Mouse (Mus musculus) spleen, postnatal 10 days (tissue): ENCODE measurements around the gene Sertad3.

Experiments used
- DNase-seq, 2 experiments: peaks; one replicate each; pipeline ENCODE4 v3.0.0; 2021 to 2022; ENCODE audit warnings: low spot score in 2 of 2

The Sertad3 gene

DNA sequence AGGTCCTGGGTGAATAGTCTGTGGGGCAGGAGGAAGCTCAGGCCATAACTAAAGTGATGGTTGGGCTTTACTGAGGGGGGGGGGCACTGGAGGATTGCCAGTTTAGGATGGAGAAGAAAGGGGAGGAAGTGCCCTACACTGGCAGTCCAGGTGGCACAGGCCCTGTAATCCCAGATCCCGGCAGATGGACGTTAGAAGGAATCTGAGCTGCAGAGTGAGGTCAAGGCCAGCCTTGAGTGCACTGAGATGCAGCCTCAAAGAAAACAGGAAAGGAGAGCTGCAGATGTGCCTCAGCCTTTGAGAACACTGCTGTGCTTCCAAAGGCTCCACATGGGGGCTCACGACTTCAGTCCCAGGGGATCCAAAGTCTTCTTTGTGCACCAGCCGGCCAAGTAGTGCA is 5.9 kb upstream of the Sertad3 start:
- DNase-seq: no peak

DNA sequence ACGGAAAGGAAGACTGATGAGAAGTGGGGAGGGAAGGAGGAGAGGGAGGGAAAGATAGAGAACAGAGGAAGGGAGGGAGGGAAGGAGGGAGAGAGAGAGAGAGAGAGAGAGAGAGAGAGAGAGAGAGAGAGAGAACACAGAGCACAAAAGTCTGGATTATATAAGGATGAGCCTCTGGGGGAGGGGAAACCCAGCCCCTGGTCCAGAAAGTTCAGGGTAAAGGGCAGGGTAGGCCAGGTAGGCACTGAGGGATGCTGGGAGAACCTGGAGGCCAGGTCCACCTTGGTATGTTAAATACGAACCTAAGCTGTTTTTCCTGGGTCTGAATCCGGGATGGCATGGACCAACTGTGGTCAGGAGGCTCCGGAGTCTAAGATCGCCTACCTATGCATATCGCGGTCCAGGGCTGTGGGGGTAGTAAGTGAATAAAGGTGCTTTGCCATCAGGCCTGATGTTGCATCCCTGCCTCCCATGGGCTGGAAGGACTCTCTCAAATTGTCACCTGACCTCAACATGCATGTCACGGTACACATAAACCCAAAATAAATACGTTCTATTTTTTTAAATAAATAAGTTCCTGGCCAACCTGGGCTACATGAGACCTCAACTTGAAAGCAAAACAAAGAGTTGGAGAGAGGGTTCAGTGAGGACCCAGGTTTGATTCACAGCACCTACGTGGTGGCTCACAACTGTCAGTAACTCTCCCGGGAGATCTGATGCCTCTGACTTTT is 2.0 kb upstream of the Sertad3 start:
- no peak for DNase-seq

DNA sequence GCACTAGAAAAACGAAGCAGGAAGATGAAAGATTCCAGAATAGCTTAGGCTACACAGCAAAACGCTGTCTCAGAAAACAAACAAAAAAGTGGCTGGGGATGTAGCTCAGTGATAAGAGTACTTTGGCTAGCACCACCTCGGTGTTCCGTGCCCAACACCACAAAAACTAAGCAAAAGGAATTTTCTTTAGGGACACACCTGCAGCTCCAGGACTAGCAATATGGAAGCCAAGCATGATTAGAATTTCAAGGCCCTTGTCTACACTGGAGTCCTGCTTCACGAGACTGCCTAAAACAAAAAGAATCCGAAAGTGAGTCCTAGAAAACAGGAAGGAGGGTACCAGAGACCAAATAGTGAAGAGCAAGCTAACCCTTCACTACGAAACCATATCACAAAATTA is 972 bp upstream of the Sertad3 start:
- DNase-seq: peak in 1 of 2 experiments; percentile 57

DNA sequence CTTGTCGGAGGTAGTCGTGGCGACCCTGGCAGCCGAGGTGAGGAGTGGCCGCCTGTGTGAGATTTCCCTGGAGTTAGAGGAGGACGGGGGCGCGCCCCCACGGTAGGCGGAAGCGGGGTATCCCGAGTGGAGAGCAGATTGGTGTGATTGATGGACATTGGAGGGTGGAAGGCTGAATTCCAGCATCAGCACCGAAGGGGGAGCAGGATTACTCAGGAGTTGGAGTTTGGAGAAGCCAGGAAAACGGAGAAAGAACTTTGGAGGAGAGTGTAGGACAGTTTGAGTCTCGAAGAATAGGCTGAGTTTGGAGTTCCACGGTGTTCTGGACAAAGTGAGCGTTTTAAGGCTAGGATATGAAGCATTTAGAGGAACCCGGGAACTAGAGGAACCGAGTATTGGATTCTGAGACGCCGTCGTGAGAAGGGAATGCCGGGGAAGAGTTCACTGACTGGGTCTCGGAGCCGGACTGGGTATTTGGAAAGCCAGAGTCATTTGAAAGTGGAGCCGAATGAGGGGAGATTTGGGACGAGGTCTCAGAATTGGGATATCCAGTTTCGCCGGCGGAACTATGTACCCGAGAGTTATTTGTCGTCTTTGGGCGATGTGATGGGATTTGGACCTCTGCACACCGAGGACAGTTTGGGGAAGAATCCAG is 394 bp downstream of the Sertad3 start:
- no peak for DNase-seq

DNA sequence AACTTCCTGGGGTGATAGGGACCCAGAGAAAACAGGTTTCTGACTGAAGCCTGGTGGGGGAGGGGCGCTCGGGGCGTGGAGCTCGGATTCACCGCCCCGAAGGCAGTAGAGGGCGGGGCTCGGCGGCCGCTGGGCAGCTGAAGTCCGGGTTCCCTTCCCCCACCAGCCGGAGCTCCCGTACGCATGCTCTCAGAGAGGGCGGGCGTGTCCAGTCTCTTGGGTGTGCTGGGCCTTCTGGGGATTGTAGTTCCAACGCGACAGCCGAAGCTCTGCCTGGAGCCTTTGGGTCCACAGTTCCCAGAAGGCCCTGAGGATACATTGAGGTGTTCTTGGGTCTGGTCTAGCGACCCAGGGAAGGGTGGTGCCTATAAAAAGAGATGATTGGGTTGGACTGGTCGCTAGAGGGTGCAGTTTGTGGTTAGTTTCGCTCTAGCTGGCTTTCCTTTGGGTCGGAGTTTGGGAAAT is 954 bp downstream of the Sertad3 start:
- peak; percentile 94 to 99 for DNase-seq

DNA sequence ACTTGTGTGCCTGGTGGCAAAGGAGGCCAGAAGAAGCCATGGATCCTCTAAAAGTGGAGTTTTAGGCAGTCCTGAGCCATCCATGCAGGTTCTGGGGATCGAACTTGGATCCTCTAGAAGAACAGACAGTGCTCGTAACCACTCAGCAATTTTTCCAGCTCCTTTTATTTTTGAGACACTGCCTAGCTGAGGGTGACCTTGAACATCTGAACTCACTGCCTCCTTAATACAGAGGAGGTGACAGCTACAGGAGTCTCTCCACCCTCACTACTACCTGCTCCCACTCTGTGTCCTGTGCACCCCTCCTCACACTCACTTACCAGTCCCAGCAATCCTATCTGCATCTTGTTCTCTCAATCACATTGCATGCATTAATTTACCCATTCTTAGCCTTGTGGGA is 2.0 kb downstream of the Sertad3 start:
- DNase-seq: peak in 1 of 2 experiments; percentile 9

DNA sequence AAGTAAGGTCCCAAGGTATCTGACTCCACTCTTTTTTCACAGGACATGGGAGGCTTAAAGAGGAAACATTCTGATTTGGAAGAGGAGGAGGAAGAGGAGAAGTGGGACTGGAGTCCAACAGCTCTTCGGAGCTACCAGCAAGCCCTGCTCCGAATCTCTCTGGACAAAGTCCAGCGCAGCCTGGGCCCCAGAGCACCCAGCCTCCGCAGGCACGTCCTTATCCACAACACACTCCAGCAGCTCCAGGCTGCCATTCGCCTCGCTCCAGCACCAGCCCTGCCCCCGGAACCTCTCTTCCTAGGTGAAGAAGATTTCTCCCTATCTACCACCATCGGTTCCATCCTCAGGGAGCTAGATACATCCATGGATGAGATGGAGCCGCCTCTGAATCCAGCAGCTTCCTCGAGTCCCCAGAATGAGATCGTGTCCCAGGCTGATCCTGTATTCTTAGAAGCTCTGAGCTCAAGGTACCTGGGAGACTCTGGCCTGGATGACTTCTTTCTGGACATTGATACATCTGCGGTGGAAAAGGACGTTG is 2.6 kb downstream of the Sertad3 start:
- DNase-seq: peak in 1 of 2 experiments; percentile 3

DNA sequence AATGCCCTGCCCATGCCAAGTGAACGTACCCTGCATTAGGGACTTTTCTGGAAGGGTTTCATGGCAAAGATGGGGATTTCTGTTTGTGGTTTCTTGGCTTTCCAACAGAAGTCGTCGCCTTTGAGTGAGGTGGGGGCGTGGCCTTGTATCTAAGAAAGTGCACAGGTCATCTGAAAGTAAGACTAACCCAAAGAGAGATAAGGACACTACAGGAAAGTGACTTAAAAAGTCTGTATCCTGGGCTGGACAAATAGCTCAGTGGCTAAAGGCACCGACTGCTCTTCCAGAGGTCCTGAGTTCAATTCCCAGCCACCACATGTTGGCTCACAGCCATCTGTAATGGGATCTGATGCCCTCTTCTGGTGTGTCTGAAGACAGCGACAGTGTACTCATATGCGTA is 5.0 kb downstream of the Sertad3 start:
- DNase-seq: no peak

DNA sequence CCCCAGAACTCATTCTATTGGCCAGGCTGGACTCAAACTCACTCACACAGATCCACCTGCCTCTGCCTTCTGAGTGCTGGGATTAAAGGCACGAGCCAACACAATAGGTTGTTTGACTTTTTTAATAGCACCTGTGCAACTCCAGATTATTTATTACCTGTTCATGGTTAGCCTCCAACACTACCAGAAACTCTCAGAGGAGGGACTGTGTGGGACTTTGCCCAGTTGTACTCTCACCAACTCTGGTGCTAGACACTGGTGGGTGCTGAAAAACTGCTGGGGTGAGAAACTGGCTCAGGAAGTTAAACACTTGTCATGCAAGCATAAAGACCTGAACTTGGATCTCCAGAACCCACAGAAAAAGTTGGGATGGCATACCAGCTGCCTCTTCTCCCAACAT is 6.2 kb downstream of the Sertad3 start:
- no peak for DNase-seq

DNA sequence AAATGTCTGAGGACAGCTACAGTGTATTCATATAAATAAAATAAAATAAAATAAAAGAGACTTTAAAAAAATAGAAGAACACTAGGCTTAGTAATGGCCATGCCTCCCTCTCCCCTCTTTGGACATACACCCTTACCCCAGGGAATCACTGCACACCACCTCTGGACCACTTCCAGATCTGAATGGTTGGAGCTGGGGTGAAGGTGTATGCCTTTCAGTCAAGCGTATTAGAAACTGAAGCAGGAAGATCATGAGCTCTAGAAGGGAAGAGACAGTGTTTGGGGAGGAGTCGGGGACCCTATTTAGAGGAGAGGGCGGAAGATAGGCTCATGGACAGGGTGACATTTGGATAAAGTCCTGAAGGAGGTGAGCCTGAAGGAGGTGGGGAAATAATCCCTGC is 6.9 kb downstream of the Sertad3 start:
- DNase-seq: no peak

DNA sequence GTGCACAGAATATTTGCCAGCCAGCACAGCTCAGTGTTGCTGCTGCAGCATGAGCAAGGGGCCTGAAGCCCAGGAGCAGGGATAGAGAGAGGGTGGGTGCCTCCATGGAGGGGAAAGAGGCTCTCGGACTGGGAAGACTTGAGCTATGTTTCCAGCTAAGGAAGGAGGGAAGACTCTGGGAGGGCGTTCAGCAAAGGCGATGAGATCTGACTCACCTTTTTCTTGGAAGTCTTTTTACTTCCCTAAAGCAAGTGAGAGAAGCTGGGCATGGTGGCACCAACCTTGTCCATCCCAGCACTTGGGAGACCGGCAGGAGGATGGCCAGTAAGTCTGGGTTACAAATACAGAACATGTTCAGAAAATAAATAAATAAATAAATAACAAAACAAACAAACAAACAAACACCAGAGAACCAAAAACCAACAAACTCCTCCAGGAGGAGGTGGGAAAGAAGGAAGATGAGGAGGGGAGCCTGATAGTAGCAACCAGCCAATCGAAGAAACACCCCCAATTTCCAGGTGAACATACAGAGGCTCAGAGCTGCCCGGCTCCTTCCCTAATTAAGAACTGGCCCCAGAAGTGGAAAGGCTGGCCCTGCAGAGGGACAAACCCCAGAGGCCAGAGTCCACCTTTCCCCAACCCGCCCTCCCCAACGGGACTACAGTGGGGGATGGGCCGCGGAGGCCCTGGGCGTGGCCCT is 7.5 kb downstream of the Sertad3 start:
- peak in 1 of 2 experiments; percentile 7 for DNase-seq

DNA sequence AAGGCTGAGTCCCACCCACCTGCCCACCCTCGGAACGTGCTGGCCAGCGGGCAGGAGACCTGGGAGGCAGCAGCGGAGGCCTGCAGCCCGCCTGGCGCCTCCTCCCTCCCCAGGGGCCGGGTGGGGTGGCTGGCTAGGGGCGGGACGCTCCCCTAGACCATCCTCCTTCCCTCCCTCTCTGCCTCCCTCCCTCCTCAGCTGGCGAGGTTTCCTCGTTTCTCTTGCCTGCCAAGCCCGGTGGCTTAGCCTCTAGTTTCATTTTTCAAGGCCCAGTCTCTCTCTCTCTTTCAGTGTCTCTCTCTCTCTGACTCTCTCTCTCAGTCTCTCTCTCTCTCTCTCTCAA is 8.0 kb downstream of the Sertad3 start:
- DNase-seq: peak; percentile 76 to 84

DNA sequence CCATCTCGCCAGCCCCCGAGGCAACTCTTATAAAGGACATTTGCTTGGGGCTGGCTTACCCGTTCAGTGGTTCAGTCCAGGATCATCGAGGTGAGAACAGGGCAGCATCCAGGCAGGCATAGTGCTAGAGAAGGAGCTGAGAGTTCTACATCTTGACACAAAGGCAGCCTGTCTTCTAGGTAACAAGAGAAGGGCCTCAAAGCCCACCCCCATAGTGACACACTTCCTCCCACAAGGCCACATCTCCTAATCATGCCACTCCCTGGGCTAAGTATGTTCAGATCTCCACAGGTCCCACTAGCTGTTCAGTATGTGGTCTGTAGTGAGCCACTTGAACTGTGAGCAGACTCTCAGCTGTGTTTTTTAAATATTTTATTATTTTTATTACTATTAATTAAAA is 10.3 kb downstream of the Sertad3 start:
- no peak for DNase-seq

DNA sequence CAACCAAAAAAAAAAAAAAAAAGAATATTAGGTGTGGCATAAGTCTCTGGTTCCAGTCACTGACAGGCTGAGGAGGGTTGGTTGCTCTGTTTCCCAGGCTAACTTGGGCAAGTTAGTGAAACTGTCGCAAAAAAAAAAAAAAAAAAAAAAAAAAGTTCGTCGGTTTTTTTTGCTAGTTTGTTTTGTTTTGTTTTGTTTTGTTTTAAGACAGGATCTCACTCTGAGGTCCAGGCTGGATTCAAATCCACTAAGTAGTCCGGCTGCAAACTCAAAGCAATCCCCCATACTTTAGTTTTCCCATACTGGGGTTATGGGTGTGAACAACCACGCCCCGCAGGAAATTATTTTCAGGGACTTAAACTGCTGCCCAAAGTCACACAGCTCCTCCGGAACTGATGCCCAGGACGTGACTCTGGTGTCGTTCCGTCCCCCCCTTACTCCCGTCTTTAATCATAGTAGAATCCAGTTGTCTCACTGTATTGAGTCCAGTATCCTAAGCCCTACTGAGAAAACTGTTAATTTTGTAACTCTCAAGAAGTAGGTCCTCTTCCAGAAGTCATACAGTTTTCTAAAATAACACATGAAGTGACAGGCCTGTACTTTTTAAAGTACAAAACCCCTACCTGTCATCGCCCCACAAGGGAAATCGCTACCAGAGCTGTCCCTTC is 12.7 kb downstream of the Sertad3 start:
- DNase-seq: peak; percentile 53 to 56

DNA sequence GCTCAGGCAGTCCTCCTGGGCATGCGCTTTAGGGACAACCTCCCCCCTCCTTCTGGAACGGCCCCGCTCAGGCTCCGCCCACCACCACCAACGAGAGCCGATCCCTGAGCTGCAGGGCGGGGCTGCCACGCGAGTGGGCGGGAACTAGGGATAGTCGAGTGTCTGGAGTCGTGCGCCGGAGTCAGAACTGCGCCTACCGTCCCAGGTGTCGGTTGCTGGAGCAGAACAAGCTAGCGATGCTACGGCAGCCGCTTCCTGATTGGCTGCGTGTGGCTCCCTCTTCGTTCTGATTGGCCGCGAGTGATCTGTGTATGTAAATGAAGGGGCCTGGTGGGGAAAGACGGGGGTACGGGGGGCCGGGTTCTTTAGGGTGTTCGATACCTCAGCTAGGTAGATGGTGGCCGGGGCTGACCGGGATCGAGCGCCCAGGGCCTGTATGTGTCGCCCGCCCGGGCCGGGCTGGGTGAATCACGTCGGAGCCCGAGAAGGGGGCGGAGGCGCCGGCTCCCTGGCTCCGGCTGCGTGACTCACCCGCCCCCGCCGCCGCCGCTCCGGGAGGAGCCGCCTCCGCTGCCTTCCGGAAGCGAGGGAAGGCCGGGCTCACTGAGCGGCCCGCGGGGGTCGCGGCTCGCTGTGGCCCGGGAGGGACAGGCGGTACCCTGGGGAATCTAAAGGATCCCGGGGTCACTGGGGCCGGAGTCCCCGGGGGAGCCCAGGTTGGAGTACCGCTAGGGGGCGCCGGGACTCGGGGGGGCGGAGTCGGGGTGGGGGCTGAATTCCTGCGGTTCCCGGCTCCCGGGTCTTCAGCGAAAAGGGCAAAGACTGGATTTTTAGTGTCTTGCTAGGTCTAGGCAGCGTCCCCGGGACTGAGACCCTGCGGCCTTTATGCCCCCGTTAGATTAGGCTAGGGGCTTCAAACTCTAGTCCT is 13.5 kb downstream of the Sertad3 start, which contains the start of gene Sertad1:
TSS of gene Sertad1 (plus strand) at position 141 of the 928 bp plus-strand sequence.
- peak; percentile 99 to 100 for DNase-seq

DNA sequence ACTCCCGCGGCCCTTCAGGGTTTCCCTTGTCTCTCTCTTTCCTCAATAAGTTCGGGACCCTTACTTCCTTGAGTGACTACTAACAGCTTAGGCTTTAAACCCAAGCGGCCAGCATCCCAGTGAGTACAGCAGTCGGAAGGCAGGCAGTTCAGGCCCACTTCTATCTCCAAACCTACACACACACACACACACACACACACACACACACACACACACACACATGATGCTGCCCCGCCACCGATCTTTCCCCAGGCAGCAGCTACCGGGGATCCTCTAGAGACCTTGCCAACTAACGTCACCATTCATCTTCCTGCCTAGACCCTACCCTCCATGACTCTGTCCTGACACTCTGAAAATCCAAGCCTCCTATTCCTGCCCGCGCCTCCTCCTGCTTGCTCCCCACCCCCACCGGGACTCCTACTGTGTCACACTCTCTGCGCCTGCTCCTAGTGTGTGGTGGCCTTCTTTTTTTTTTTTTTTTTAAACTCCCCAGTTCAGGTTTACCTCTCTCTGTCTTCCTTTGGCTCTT is 14.2 kb downstream of the Sertad3 start:
- DNase-seq: peak in 1 of 2 experiments; percentile 63

DNA sequence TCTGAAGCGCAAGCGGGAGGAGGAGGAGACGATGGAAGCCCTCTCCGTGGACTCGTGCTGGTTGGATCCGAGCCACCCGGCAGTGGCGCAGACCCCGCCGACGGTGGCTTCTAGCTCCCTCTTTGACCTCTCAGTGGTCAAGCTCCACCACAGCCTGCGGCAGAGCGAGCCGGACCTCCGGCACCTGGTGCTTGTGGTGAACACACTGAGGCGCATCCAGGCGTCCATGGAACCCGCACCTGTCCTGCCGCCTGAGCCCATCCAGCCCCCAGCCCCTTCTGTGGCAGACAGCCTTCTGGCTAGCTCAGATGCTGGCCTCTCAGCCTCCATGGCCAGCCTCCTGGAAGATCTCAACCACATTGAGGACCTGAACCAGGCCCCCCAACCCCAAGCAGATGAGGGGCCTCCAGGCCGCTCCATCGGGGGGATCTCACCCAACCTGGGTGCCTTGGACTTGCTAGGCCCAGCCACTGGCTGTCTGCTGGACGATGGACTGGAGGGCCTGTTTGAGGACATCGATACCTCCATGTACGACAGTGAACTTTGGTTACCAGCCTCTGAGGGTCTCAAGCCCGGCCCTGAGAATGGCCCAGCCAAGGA is 15.8 kb downstream of the Sertad3 start:
- DNase-seq: peak in 1 of 2 experiments; percentile 27

DNA sequence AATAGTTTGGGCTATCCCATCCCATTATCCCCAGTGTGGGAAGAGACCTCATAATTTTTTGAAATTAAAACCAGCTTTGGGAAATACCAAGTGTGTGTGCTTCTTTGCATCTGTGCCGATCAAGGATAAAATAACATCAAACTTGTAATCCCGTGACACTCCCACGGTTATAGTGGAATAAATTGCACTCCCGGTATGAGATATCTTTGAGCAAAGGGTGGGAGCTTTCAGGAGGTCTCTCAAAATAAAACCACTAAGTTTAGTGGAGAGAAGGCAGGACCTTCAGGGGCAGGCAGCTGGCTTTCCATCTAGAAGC is 16.6 kb downstream of the Sertad3 start:
- no peak for DNase-seq

DNA sequence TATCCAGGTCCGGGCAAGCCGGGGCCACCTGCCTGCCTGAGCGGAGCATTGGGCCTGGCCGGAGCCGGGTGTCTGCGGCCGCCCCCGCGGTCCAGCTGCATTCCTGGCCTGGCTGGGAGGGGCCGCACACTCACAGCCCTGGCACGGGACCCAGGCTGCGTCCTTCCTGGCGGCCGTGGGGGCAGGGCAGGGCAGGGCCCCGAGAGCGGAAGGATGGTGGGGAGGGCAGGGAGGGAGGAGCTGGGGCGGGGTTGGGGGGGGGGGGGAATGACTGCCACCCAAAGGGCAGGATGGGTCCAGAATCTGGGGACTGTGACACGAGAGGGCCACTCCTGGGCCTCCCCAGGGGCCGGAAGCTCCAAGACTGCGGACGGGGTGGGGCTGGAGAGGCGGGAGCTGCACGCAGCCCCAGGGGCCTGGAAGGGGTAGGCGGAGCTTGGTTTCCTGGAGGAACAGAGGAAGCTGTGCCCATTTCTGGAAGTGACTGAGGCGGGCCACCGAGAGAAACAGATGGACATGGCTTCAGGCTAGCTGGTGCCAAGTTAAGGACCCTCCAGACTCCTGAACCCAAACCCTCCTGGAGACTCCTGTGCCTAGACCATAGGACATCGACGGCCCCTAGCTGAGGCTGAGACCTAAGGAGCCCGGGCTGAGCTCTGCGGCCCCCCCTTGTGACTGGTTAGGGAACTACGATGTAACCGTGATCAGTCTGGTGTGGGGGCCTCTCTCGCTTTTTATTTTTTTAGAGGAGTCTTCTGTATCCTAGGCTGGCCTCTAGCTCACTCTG is 17.2 kb downstream of the Sertad3 start:
- peak; percentile 94 to 96 for DNase-seq
